Mouse (Mus musculus) liver, embryonic 15.5 days (tissue): ENCODE measurements around the gene Irf2. TPM values are rescaled to one million over a fixed set of nuclear protein-coding genes. Genes with fewer than 3 reads are reported as not detected.
A peak's percentile ranks its signal among the peaks of the same experiment; 100 is the strongest.

Experiments
- ATAC-seq: fragments of 200-750 bp; cut with Nextera tagmentation; 2 replicates; pipeline ENCODE4 v1.8.0; 2017; ENCODE audit warnings: moderate number of reproducible peaks, mild to moderate bottlenecking, moderate library complexity; ENCODE audit not compliant: insufficient read depth
- H3K27ac ChIP-seq: fragments of 300-500 bp; sonication (generic); replicated peaks from 2 replicates; pipeline ENCODE4 v1.5.1; 2015; ENCODE audit warnings: mild to moderate bottlenecking, inconsistent platforms
- H3K27me3 ChIP-seq: fragments of 300-500 bp; sonication (generic); 2 replicates; pipeline ENCODE4 v1.6.1; 2015; ENCODE audit warnings: mild to moderate bottlenecking, inconsistent platforms
- H3K36me3 ChIP-seq: fragments of 300-500 bp; sonication (generic); replicated peaks from 2 replicates; pipeline ENCODE4 v1.6.1; 2015; ENCODE audit warnings: moderate library complexity, mild to moderate bottlenecking, inconsistent platforms
- H3K4me1 ChIP-seq: fragments of 300-500 bp; sonication (generic); replicated peaks from 2 replicates; pipeline ENCODE4 v1.6.1; 2015; ENCODE audit warnings: inconsistent platforms
- H3K4me2 ChIP-seq: fragments of 300-500 bp; sonication (generic); 2 replicates; pipeline ENCODE4 v1.6.1; 2015; ENCODE audit warnings: moderate library complexity, mild to moderate bottlenecking, inconsistent platforms
- H3K4me3 ChIP-seq: fragments of 300-500 bp; sonication (generic); replicated peaks from 2 replicates; pipeline ENCODE4 v1.5.1; 2015; ENCODE audit warnings: mild to moderate bottlenecking, inconsistent platforms
- H3K9ac ChIP-seq: fragments of 300-500 bp; sonication (generic); 2 replicates; pipeline ENCODE4 v1.6.1; 2015; ENCODE audit warnings: moderate library complexity, mild to moderate bottlenecking, inconsistent platforms
- H3K9me3 ChIP-seq: fragments of 300-500 bp; sonication (generic); replicated peaks from 2 replicates; pipeline ENCODE4 v1.6.1; 2016; ENCODE audit warnings: inconsistent platforms
- WGBS: fragments of 180-500 bp; shearing (Covaris S2); methylation state at CpG from one replicate; pipeline ENCODE4 v1.1.7; 2015; ENCODE audit warnings: mixed read lengths; ENCODE audit not compliant: insufficient replicate concordance; 5-methylcytosine and 5-hydroxymethylcytosine counted together
- polyA plus RNA-seq: library from polyadenylated mRNA; unstranded; fragments of >200 nt; fragmentation: Nextera tagmentation; extraction: Ambion mirVana; gene quantifications from 2 replicates; pipeline ENCODE4 v1.2.1, GENCODE M21; 2015

The Irf2 gene
- polyA plus RNA-seq, 1 experiment from 2014 or later: 10.1 TPM

DNA sequence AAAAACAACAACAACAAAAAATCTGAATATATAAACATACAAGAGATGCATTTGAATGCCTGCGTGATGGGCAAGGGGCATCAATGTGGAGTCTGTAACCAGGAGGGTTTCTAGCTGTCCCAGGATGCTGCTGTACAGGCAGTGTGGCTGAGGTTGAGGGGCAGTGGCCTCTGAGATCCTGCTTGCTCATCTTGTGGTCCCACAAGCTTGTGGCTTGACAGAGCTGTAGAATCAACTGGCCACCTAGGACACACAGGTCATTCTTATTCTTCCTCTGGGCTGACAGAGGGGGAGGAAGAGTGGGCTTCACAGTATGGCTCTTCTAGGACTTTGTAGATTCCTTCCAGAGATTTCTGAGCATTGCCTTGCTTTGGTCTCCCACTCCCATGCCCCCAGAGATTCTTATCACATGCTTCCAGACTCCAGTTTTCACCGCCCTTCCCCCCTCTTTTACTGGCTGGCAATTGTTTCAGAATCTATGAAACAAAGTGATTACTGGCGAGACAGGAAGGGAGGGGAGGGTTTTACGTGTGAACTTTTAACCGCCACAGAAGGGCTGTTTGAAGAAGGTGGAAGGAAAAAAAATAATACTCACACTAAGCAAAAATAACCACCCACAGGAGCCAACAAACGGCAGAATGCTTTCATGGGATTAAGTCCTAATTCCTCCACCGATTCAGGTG, 119.8 kb downstream of the Irf2 start:
- Histone ChIP-seq H3K4me1 (peaks cover 9% of the 10 kb centered on the region), H3K27me3 (no peaks in the 10 kb centered on the region), H3K9ac (no peak overlapping the region), H3K4me3 (no peak overlapping the region), H3K4me2 (no peak overlapping the region), H3K36me3 (no peaks in the 10 kb centered on the region), H3K9me3 (no peaks in the 10 kb centered on the region), H3K27ac (no peak overlapping the region)
- ATAC-seq: no peak
- 17% methylated on average over 7 of the region's 7 CpGs for WGBS

DNA sequence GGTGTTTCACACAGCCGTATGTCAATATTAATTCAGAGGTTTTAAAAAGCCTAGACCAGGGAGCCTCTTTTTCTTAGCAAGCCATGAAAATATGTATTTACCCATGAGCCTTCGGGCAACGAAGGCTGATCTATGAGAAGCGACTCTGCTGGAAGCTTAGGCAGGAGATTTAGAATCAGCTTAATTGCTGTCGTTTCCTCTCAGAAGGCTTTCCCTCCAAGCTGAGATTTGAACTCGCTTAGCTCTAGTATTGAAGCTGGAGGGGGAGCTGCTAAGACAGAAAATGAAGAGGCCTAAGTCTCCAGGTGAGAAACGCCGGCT, 120.3 kb downstream of the Irf2 start:
- H3K4me1 ChIP-seq: peaks cover 9% of the 10 kb centered on the region
- H3K9me3 ChIP-seq: no peaks in the 10 kb centered on the region
- H3K36me3 ChIP-seq: no peaks in the 10 kb centered on the region
- no peaks in the 10 kb centered on the region for H3K27me3 ChIP-seq
- H3K9ac ChIP-seq: no peak overlapping the region
- no peak overlapping the region for H3K27ac ChIP-seq
- ATAC-seq: no peak
- no peak overlapping the region for H3K4me2 ChIP-seq
- H3K4me3 ChIP-seq: no peak overlapping the region
- 26% methylated on average over 8 of the region's 8 CpGs for WGBS

DNA sequence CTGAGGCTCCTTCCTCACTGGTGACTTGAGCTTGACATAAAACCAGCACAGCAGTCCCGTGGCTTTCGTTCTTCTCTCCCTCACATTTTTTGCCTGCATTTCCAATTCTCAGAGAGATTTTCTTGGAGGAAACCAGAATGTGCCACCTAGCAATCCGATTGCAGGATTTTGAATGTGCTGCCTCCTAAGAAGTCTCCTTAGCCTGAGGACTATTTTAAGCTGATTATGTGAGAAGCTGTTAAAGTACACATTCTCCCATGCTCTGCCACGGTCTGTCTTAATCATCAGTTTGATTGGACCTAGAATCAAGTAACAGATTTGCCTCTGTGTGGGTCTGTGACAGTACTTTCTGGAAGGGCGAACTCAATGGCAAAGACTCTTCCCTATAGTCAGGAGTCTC, 123.0 kb downstream of the Irf2 start:
- Histone ChIP-seq H3K9me3 (no peaks in the 10 kb centered on the region), H3K36me3 (no peaks in the 10 kb centered on the region), H3K27ac (no peak overlapping the region), H3K9ac (no peak overlapping the region), H3K27me3 (no peaks in the 10 kb centered on the region), H3K4me3 (no peak overlapping the region), H3K4me1 (peaks cover 9% of the 10 kb centered on the region), H3K4me2 (no peak overlapping the region)
- no peak for ATAC-seq
- 68% methylated on average over 5 of the region's 5 CpGs for WGBS

DNA sequence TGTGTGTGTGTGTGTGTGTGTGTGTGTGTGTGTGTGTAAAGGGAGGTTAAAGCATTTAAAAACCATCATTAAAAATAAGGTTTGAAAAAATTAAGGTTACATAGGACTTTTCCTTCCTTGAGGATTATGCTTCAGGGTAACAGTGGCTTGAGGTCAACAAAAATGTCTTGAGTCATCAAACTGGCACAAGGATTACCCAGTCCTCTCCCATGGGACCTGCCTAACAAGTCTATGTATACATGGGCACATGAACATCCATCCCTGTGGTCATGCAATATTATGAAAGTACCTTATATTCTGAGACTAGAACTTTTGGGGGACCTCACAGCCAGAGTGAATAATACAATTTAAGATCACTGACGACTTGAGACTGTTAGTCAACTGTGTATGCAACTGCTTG, 125.9 kb downstream of the Irf2 start:
- WGBS: 47% methylated on average over 1 of the region's 1 CpGs
- ATAC-seq: no peak

DNA sequence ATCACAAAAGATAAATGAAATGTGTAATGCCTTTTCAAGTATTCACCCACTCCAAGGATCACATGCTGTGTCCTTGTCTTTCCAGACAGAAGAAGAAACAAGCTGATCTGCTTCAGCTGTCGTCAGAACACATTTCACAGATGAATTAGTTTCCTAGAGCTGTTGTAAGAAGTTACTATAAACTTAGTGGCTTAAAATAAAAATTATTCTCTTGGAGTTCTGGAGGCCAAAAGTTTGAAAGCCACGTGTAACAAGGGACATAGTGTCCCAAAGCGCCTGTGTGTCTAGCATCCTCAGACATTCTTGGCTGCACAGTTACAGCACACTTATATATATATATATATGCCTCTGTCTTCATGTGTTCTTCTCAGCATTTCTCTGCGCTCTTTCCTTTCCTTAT, 127.9 kb downstream of the Irf2 start:
- Histone ChIP-seq H3K4me3 (no peak overlapping the region), H3K27me3 (no peaks in the 10 kb centered on the region), H3K9ac (no peak overlapping the region), H3K27ac (no peak overlapping the region), H3K4me2 (no peak overlapping the region), H3K36me3 (no peaks in the 10 kb centered on the region), H3K4me1 (no peaks in the 10 kb centered on the region; the same call in 1 of the 2 replicates), H3K9me3 (no peaks in the 10 kb centered on the region)
- WGBS: 49% methylated on average over 4 of the region's 4 CpGs
- no peak for ATAC-seq

More for the DNA sequence above, 125.9 kb downstream of the Irf2 start:
- H3K36me3 ChIP-seq: no peaks in the 10 kb centered on the region
- no peaks in the 10 kb centered on the region; the same call in 1 of the 2 replicates for H3K4me1 ChIP-seq
- no peaks in the 10 kb centered on the region for H3K9me3 ChIP-seq
- no peak overlapping the region for H3K9ac ChIP-seq
- no peak overlapping the region for H3K4me3 ChIP-seq
- no peaks in the 10 kb centered on the region for H3K27me3 ChIP-seq
- H3K4me2 ChIP-seq: no peak overlapping the region
- H3K27ac ChIP-seq: no peak overlapping the region

DNA sequence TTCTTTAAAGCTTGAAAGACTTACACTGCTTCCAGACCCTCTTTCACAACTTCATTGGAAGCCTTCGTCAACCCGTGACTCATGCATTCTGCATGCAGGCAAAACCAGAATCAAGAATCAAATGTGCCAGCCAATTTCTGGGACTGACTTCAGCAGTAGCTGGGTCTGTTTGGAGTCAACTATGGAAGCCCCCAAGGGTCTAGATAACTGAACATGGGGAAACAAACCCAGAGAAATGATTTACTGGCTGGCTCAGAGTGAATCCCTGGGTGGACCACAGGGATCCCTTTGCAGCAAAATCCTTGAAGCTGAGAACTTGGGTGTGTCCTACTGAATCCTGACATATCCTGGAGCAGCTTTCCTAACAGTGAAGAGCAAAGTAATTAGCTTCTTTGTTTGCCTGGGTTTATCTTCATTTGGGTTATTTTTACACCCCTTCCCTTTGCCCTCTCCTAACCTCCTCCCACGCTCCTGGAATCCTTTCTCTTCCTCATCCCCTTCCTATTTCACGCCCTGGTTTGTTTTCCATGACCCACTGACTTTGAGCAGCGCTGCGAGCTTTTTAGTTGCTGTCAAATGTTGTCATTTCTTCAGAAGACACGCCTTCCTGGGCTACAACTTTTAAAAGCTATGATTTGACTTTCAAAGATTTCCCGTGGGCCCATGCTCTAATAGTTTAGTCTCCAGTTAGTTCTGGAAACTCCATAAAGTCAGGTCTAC, 129.0 kb downstream of the Irf2 start:
- H3K9me3 ChIP-seq: no peaks in the 10 kb centered on the region
- H3K4me3 ChIP-seq: no peak overlapping the region
- H3K36me3 ChIP-seq: no peaks in the 10 kb centered on the region
- no peak overlapping the region for H3K9ac ChIP-seq
- no peak for ATAC-seq
- 61% methylated on average over 8 of the region's 8 CpGs for WGBS
- no peaks in the 10 kb centered on the region for H3K27me3 ChIP-seq
- no peaks in the 10 kb centered on the region; the same call in 1 of the 2 replicates for H3K4me1 ChIP-seq
- no peak overlapping the region for H3K27ac ChIP-seq
- H3K4me2 ChIP-seq: no peak overlapping the region

DNA sequence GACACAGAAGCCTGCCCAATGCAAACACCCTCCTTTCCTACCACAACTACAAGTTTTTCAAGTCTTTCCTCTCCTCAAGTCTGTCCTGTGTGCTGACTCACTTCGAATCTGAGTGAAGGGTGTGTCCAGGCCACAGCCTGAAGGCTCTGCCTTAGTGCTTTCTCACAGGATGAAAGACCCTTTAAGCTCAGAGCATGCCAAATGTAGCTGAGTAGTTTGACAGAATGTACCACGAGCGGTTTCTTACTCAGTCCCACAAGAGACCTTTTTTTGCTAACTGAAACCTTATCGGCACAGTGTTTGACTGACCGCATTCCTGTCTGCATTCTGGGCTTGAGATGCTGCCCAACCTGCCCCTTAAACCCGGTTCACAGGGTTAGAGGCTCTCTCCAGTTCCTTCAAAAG, 130.0 kb downstream of the Irf2 start:
- Histone ChIP-seq H3K27ac (no peak overlapping the region), H3K4me2 (no peak overlapping the region), H3K27me3 (no peaks in the 10 kb centered on the region), H3K4me3 (no peak overlapping the region), H3K9me3 (no peaks in the 10 kb centered on the region), H3K9ac (no peak overlapping the region), H3K36me3 (no peaks in the 10 kb centered on the region), H3K4me1 (no peaks in the 10 kb centered on the region; the same call in 1 of the 2 replicates)
- ATAC-seq: no peak
- WGBS: 42% methylated on average over 6 of the region's 6 CpGs

DNA sequence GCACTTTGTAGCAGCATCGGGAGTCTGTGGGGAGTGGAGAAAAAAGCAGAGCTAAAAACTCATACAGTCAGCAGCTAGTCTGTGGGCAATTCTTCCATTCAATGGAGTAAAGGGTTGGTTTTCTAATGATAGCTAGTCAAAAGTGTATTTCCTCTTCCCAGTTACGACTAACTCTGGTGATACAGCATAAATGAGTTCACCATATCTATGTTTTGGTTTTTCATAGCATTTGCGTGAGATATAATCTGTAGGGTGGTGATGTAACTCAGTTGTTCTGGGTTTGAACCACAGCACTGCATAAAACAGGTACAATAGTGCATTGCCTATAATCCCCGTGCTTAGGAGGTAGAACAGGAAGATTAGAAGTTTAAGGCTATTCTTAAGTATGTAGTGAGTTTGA, 131.6 kb downstream of the Irf2 start:
- Histone ChIP-seq H3K36me3 (no peaks in the 10 kb centered on the region), H3K9me3 (no peaks in the 10 kb centered on the region), H3K27ac (no peak overlapping the region), H3K27me3 (no peaks in the 10 kb centered on the region), H3K4me3 (no peak overlapping the region), H3K4me1 (peaks cover 3% of the 10 kb centered on the region; the same call in 1 of the 2 replicates), H3K9ac (no peak overlapping the region), H3K4me2 (no peak overlapping the region)
- no peak for ATAC-seq
- 45% methylated on average over 4 of the region's 4 CpGs for WGBS

DNA sequence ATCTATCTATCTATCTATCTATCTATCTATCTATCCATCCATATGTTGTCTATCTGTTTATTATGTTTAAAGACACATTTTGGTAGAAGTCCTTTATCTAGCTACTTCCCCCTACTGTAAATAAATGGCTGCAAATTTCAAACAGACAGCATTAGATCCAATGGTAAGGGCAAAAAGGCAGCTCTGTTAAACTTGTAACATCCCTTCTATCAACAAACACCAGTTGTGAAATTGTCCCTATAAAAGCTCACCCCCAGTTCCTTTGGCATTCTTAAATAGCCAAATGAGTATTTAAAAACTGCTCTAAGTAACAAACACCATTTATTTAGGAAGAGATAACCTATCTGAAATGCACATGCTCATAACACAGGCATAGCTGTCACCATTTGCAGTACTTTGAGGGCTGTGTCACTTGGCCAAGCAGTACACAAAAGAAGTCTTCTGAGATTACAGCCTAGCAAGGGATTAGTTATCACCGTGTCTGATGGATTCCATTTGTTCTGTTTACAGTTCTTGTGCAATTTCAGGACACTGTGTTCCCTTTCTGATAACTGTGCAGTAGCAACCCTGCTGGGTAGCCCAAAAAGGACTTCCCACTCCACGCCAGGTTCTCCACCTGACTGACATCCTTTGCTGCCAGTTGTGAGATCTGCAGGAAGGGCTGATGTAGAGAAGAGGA, 136.2 kb downstream of the Irf2 start:
- no peaks in the 10 kb centered on the region for H3K36me3 ChIP-seq
- 0 out of 2 replicates have a peak, but pooled peaks cover 3% of the 10 kb centered on the region for H3K4me1 ChIP-seq
- H3K9ac ChIP-seq: no peak overlapping the region
- peak; percentile 58 for ATAC-seq
- no peak overlapping the region for H3K4me2 ChIP-seq
- no peaks in the 10 kb centered on the region for H3K9me3 ChIP-seq
- H3K4me3 ChIP-seq: no peak overlapping the region
- H3K27me3 ChIP-seq: no peaks in the 10 kb centered on the region
- no peak overlapping the region for H3K27ac ChIP-seq
- 9% methylated on average over 2 of the region's 2 CpGs for WGBS

DNA sequence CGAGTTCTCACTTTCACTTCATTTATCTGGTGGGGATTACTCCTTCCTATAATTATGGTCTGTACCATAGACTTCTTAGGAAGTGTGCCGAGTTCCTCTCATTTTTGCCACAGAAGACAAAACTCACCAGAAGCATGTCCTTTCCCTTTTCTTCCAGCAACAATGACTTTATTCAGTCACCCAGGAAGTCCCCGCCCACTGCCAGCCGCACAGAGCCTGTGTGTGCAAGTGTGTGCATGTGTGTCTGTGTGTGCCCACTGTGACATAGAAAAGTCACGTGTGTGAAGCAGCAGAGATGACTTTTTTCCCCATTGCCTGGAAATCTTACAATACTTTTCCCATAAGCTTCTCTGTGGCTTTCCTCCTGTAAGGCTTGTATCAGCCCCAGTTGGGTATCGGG, 141.8 kb downstream of the Irf2 start:
- ATAC-seq: no peak
- Histone ChIP-seq H3K9me3 (no peaks in the 10 kb centered on the region), H3K27ac (no peak overlapping the region), H3K27me3 (no peaks in the 10 kb centered on the region), H3K4me3 (no peak overlapping the region), H3K4me2 (no peak overlapping the region), H3K9ac (no peak overlapping the region), H3K36me3 (no peaks in the 10 kb centered on the region), H3K4me1 (no peaks in the 10 kb centered on the region)
- 56% methylated on average over 6 of the region's 6 CpGs for WGBS

DNA sequence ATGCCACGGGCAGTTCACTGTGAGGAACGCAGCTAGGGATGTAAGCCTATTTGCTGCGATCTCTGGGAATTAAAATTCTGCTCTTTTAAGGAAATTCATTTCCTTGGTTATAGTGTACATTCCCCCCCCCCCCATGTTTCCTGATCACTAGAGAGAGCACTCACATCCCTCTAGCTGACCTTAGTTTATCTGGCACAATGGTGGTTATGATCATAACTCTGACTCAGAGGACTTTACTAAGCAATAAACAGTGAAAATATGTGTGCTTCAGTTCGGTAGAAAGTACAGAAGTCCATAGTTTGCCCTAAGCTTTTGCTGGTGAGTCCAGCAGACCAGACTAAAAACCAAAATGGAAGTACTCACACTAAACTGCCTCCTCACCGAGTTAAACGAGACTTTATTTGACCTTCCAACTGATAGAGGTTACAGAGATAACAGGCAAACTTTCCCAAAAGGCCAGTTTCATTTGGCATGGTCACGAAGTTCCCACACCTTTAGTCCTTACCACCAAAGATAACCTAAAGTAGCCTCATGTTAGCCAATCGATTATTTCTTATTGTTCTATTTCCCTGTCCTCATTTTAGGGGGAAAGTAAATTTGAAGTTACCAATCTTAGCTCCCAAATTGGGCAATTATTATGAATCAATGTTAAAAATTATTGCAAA, 142.4 kb downstream of the Irf2 start:
- ATAC-seq: no peak
- H3K9me3 ChIP-seq: no peaks in the 10 kb centered on the region
- H3K27ac ChIP-seq: no peak overlapping the region

More for the DNA sequence above, 142.4 kb downstream of the Irf2 start:
- no peaks in the 10 kb centered on the region for H3K27me3 ChIP-seq
- H3K4me3 ChIP-seq: no peak overlapping the region
- H3K36me3 ChIP-seq: no peaks in the 10 kb centered on the region
- H3K4me2 ChIP-seq: no peak overlapping the region
- H3K9ac ChIP-seq: no peak overlapping the region
- WGBS: 57% methylated on average over 8 of the region's 8 CpGs
- H3K4me1 ChIP-seq: no peaks in the 10 kb centered on the region
